Mouse (Mus musculus): Measurements from ENCODE around the gene Cacna2d2.
A peak's percentile ranks its signal among the peaks of the same experiment; 100 is the strongest.
"Not testable (repeated sequence)": the region's sequence is repeated elsewhere in the genome, so short reads cannot be mapped to it uniquely, and the experiment has no call there.

Cacna2d2 gene

DNA sequence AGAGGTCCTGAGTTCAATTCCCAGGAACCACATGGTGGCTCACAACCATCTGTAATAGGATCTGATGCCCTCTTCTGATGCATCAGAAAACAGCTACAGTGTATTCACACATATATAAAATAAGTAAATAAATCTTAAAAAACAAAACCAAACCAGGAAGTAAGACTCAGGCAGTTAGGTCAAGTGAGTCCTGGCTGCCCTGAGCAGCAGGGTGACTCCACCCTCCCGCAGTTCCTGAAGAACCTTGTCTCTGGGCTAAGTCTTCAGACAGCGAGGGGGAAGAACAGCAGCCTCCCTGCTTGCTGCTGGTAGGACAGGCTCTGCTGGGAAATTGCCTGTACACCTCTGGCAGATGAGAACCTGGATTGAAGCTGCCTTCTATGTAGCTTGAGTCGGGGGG, 156.9 kb downstream of the Cacna2d2 start:
- DNase-seq: no peak

- peak; percentile 94 for DNase-seq
Observed at GRCm38 (mm10) chr9:107563029-107563581, 163.7 kb downstream of the Cacna2d2 start, which contains the start of gene Tusc2. Tusc2 (plus strand) TSS chr9:107563255.

DNA sequence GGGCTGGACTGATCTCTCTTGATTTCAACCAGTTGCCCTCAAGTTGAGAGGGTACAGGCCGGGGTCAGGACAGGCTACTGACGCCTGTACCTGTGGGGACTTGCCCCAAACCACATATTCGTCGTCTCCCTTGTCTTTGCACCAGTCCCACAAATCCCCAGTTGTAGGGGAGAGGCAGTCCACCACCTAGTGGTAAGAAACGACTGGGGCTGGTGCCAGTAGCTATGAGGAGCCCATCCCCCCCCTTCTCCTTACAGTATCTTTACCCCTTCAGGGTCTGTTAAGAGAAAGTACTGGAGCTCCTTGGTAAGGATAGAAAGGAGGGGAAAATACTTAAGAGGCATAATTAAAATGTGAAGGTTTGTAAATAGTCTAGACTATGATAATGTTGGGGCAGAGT, 166.1 kb downstream of the Cacna2d2 start:
- not testable (repeated sequence) for DNase-seq

- DNase-seq: peak; percentile 92
Observed at GRCm38 (mm10) chr9:107566041-107566709, 166.8 kb downstream of the Cacna2d2 start.

- DNase-seq: no peak
Observed at GRCm38 (mm10) chr9:107566855-107567254, 167.4 kb downstream of the Cacna2d2 start.

DNA sequence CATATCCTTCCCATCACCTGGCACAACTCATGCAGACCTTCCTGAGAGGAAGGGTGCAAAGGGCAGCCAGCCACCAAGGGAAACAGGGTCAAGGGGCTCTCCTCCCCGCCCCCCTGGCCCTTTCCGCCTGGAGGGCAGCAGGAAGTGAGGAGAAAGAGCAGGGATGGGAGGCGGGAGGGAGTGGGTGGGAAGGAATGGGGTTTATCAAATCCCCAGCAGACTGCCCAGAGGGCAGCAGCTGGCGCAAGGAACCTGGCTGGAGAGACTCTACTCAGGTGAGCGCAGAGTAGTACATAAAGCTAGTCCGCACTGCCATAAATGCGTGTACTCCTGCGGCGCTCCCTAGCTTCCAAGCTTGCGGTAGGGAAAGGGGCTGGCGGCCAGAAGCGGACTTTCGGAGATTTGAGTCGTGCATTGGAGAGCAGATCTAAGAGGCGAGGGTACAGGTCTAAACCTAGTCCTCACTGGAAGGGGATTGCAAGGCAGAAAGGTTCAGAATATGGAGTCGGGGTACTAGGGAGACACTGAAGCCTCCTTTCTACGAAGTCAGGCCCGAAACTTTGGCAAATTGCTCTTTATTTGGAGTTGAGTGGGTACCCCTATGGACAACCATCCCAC, 168.4 kb downstream of the Cacna2d2 start, which contains the start of gene Hyal2:
TSS of gene Hyal2 (plus strand) at position 244 of the 618 bp plus-strand sequence.
- no peak for DNase-seq

DNA sequence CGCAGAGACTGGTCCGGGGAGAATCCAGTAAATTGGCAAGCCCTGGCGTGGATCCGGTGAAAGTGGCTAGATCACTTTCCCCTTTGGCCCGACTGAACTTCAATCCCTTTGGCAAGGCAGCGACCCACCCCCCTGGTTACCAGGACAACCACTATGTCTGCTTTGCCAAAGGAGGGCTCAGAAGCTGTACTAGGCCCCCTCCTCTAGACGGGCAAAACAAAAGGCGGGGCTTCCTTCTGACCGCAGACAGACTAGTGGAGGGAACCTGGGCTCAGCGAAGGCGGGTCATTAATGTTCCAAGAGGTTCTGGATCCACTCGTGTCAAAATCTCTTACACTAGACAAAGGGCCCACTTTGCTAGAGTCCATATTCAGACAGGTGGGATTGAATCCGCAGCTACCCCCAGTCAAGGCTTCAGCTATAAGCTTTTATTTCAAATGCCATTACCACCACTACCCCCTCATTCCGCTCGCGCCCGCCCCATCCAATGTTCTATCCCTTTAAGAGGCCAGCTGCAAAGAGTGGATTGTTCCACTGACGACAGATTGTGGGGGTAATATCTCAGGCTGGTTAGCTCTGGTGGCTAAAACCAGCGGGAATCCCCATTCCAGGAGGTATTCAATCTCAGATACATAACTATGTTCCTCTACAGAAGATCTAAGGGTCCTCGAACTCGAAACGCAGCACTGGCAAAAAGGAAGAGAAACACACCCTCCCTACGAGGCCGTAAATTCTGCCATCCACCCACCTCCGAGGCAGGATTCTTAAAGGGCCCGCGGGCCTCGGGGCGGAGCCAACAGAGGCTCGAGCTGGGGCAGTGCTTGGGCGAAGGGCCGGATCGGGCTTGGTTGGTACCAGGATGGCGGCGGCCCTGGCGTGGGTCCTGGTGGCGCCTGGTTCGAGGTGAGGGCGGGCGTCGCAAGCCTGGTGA, 169.2 kb downstream of the Cacna2d2 start:
- peak; percentile 83 for DNase-seq

DNA sequence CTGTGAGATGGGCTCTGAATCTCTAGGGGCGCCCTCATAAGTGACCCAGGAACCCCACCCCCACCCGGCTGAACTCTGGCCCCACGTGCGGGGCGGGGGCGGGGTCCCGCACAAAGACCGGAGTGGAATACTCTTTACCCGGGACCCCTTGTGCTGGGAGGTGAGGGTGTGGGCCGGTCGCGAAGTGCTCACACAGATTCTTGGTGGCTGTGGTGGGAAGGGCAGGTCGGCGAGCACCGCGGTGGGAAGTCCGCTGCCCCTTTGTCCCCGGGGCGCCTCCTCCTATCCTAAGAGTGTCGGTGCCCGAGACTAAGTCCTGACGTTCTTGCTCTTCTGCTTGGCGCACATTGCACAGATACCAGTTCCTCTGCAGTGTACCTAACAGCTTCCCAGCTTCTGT, 169.9 kb downstream of the Cacna2d2 start:
- DNase-seq: no peak

DNA sequence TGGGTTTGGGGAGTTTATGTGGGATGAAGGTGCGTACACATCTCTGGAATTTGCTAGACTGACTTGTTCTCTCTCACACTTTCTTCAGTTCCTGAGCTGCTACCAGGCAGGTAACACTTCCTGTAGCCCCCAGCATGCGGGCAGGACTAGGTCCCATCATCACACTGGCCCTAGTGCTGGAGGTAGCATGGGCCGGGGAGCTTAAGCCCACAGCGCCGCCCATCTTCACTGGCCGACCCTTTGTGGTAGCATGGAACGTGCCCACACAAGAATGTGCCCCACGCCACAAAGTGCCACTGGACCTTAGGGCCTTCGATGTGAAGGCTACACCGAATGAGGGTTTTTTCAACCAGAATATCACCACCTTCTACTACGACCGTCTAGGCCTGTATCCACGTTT, 170.6 kb downstream of the Cacna2d2 start:
- DNase-seq: no peak

DNA sequence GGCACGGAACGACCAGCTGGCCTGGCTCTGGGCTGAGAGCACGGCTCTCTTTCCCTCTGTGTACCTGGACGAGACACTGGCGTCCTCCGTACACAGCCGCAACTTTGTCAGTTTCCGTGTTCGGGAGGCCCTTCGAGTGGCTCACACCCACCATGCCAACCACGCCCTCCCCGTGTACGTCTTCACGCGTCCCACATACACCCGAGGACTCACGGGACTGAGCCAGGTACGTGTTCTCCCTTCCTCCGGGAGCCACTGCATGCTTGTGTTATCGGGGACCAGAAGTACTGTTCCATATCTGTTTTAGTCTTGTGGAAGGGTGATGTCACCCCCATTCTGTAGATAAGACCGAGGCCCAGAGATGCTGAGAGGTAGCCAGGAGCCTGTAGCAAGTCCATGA, 171.4 kb downstream of the Cacna2d2 start:
- DNase-seq: no peak

- DNase-seq: no peak
Observed at GRCm38 (mm10) chr9:107571534-107572326, 172.3 kb downstream of the Cacna2d2 start.

GRCm38 (mm10) chr9:107572327-107572662, 172.9 kb downstream of the Cacna2d2 start:
- DNase-seq: no peak

GRCm38 (mm10) chr9:107573774-107574173, 174.4 kb downstream of the Cacna2d2 start:
- DNase-seq: not testable (repeated sequence)

DNA sequence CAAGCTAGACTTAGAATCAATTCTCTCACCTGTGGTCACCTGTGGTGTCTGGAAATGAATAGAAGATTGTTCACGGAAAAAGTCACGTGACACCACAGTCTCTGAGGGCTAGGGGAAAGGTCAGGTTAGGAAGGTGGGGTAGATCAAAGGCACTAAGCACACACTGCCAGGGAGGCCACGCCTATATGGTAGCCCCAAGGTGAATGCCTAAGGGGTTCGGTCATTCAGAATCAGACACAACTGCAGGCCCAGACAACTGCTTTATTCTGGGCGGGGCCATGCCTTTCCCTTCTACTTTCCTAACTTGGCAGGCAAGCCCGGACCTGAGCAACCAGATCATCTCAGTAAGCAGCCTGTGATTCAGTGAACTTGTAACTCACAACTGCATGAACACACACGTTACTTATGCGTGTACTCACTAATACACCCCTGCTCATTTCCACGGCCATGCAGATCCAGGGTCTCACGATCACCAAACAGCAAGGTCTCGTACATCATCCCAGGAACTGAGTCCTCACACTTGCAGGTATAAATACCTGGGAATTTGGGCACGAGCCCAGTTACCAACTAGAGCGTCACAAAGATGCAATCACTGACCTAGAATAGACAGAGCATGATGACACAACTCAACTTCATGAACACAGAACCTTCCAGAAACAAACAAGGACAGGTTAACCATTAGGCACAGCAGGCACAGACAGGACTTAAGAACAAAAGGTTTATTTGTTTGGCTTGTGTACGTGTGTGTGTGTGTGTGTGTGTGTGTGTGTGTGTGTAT, 176.4 kb downstream of the Cacna2d2 start:
- no peak for DNase-seq

GRCm38 (mm10) chr9:107576357-107577107, 177.1 kb downstream of the Cacna2d2 start, which contains the start of gene Hyal1:
Hyal1 (plus strand) TSS chr9:107576927.
- no peak for DNase-seq

DNA sequence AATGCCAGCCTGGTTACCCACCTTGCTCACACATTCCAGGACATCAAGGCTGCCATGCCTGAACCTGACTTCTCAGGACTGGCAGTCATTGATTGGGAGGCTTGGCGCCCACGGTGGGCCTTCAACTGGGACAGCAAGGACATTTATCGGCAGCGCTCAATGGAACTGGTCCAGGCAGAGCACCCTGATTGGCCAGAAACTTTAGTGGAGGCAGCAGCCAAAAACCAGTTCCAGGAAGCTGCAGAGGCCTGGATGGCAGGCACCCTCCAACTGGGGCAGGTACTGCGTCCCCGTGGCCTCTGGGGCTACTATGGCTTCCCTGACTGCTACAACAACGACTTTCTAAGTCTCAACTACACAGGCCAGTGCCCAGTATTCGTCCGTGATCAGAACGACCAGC, 178.5 kb downstream of the Cacna2d2 start:
- no peak for DNase-seq

DNA sequence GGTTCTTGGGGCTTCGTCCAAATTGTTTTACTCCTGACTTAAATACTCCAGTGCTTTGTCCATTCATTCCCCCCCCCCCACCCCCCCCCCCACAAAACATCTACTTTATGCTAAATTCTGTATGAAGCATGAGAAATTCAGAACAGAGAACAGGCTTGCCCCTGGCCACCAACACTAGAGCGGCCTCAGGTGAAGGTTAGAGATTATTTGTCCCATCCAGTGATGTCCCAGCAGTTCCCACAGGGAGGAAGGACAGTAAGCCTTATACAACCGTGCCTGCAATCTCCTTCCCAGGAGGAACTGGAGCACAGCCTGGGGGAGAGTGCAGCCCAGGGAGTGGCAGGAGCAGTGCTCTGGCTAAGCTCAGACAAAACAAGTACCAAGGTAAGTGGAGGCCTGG, 179.2 kb downstream of the Cacna2d2 start, which contains the start of gene Naa80:
TSS of gene Naa80 (plus strand) at position 301 of the 400 bp plus-strand sequence.
- no peak for DNase-seq

Data from thymus, postnatal 4 days (tissue).